Mouse (Mus musculus): ENCODE measurements around the gene Plekhg3.

- TF ChIP-seq CTCF (IDR thresholded peaks at IDR 0.05; ENCODE audit: low read depth, low read length) (no peak), GATA1 (IDR thresholded peaks at IDR 0.05; ENCODE audit: borderline replicate concordance, low read length) (no peak), GATA2 (IDR thresholded peaks at IDR 0.05; ENCODE audit: borderline replicate concordance, low read depth, low read length) (no peak), POLR2AphosphoS5 (IDR thresholded peaks at IDR 0.05; ENCODE audit: insufficient replicate concordance, low read depth, low read length) (no peak), TAL1 (conservative IDR thresholded peaks at IDR 0.05; ENCODE audit: low read depth, low read length) (no peak)
Measured at GRCm38 (mm10) chr12:76595830-76596229, 65.1 kb downstream of the Plekhg3 start.
